Mouse (Mus musculus): ENCODE measurements around the gene Slc7a12. TPM values are rescaled to one million over a fixed set of nuclear protein-coding genes. Genes with fewer than 3 reads are reported as not detected.

Slc7a12 gene
- not detected in 2 replicates for polyA plus RNA-seq (2016; fragmentation: Nextera tagmentation; extraction: Ambion mirVana)

GRCm38 (mm10) chr3:14480397-14480796 is at the start of gene Slc7a12:
Gene Slc7a12 (plus strand): TSS chr3:14480697.
- Histone ChIP-seq H3K9me3 (replicated peaks) (no peaks in the 10 kb centered on the region), H3K4me1 (replicated peaks) (no peaks in the 10 kb centered on the region), H3K4me2 (no peak within 1 kb of the TSS), H3K4me3 (no peak within 1 kb of the TSS), H3K9ac (no peak within 1 kb of the TSS), H3K36me3 (no peaks in the 10 kb centered on the region), H3K27me3 (replicated peaks) (no peaks in the 10 kb centered on the region), H3K27ac (ENCODE audit: poor library complexity, severe bottlenecking) (no peak within 1 kb of the TSS)
- no peak for ATAC-seq (ENCODE audit: insufficient number of reproducible peaks, low FRiP score)

- WGBS = 83% methylated on average over 1 of the region's 1 CpGs
- ATAC-seq (ENCODE audit: insufficient number of reproducible peaks, low FRiP score) = no peak
- Histone ChIP-seq H3K36me3 (no peaks in the 10 kb centered on the region), H3K4me2 (no peak overlapping the region), H3K4me3 (no peak overlapping the region), H3K9me3 (replicated peaks) (no peaks in the 10 kb centered on the region; the same call in 1 of the 2 replicates), H3K27ac (ENCODE audit: poor library complexity, severe bottlenecking) (no peak overlapping the region), H3K4me1 (replicated peaks) (no peaks in the 10 kb centered on the region), H3K9ac (no peak overlapping the region), H3K27me3 (replicated peaks) (no peaks in the 10 kb centered on the region)
Measured at GRCm38 (mm10) chr3:14432381-14432780, 48.1 kb upstream of the Slc7a12 start.

DNA sequence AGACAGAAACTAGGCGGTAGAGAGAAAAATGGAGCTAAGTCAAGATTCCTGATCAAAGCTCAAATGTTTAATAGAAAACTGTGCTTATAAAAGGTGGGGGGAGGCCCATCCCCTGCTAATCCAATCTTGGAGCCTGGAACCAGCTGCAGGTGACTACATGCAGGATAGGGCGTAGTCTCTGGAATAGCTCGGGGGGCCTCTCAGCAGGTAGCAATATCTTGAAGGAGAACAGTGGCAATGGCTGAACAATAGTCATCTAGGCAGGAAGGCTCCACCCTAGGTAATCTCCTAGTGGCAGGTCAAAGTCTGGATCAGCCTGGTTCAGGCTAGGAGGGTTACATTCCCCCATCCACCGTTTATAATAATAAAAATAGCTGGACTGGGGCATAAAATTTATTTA is 34.5 kb upstream of the Slc7a12 start:
- Histone ChIP-seq H3K4me2 (no peak overlapping the region), H3K4me1 (replicated peaks) (no peaks in the 10 kb centered on the region), H3K4me3 (no peak overlapping the region), H3K27me3 (replicated peaks) (no peaks in the 10 kb centered on the region), H3K27ac (ENCODE audit: poor library complexity, severe bottlenecking) (no peak overlapping the region), H3K36me3 (no peaks in the 10 kb centered on the region), H3K9me3 (replicated peaks) (no peaks in the 10 kb centered on the region), H3K9ac (no peak overlapping the region)
- no peak for ATAC-seq (ENCODE audit: insufficient number of reproducible peaks, low FRiP score)
- WGBS = 79% methylated on average over 4 of the region's 4 CpGs

DNA sequence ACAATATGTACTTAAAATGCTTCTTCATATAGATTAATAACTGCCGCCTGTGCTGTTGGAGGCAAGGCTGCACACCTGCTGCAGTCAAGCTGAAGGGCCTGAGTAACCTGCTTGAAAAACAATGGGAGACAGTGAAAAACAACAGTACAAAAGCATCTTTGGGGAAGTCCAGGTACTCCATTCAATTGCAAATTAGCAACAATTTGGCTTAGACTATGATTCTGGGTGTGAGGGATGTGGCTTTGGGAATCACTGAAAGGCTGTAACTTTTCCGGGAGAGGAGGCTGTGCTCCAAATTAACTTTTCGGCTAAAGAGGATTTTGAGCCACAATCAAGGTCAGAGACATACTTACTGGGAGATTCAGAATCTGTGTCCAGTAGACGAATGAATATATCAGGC is 33.8 kb upstream of the Slc7a12 start:
- no peaks in the 10 kb centered on the region for H3K36me3 ChIP-seq
- H3K9me3 ChIP-seq (replicated peaks) = no peaks in the 10 kb centered on the region
- no peak overlapping the region for H3K4me3 ChIP-seq
- H3K4me1 ChIP-seq (replicated peaks) = no peaks in the 10 kb centered on the region
- WGBS = 83% methylated on average over 4 of the region's 4 CpGs
- no peak for ATAC-seq (ENCODE audit: insufficient number of reproducible peaks, low FRiP score)
- H3K27ac ChIP-seq (ENCODE audit: poor library complexity, severe bottlenecking) = no peak overlapping the region
- no peak overlapping the region for H3K9ac ChIP-seq
- no peaks in the 10 kb centered on the region for H3K27me3 ChIP-seq (replicated peaks)
- no peak overlapping the region for H3K4me2 ChIP-seq

Other genes with a start within 250 kb of the Slc7a12 start
- gene 1810022K09Rik, start 130.6 kb downstream of the Slc7a12 start, polyA plus RNA-seq (2016; fragmentation: Nextera tagmentation; extraction: Ambion mirVana) = 424 and 429 TPM in 2 replicates
- 3.7 and 3.9 TPM in 2 replicates for gene Car13, start 161.0 kb downstream of the Slc7a12 start, polyA plus RNA-seq (2016; fragmentation: Nextera tagmentation; extraction: Ambion mirVana)